36 mouse cellular contexts compared by ENCODE assay signal in the genomic region with DNA sequence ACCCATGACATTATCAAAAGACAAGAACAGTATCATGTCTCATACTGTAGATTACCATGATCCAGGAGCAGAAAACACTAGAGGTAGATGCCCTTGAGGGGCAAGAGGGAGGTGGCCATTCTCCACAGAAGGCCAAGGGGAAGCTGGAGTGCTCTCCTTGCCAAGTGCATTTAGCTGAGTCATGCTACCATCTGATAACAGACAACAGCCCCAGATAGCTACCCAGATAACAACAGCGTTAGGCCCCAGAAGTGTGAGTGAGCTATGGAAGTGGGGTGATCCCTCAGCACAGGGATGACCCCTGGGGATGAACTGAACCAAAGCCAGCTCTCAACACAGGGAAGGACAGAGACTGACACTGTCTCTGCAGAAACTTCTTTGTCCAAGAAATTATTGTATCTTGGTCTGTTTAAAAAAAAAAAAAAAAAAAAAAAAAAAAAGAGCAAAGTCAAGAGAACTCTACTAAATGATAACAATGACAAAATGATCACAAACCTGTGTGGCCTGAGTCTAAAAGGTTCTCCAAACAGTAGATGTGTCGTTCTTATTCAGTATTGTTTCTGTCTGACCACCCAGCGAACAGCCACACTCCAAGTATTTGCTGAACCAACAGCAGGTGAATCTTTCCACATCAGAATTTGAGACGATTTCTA. TPM values are rescaled to one million over a fixed set of nuclear protein-coding genes. Genes with fewer than 3 reads are reported as not detected.
DNase-seq lines count a peak whose midpoint lies in the region; ATAC-seq lines count a peak whose summit lies in the region.
"Had no signal": no experiment of that assay in that cellular context is flagged by ENCODE, and none has a peak within 500 bp of the region (broad histone marks: within the 10 kb centered on the region; RNA-seq: fewer than 3 reads in every experiment).

No protein-coding gene starts in this region.

- no peak overlapping the region for H3K4me3 ChIP-seq in hindbrain, embryonic 11.5 days (ENCODE audit: low read depth, low read length)
- H3K4me3 ChIP-seq: heart, embryonic 13.5 days; hindbrain, embryonic 10.5 days; megakaryocyte, embryonic 14.5 days; midbrain, embryonic 12.5 days had no signal

- no peaks in the 10 kb centered on the region for H3K9me3 ChIP-seq in hindbrain, embryonic 11.5 days (ENCODE audit: control insufficient read depth, low read length)
- H3K9me3 ChIP-seq: heart, embryonic 13.5 days; hindbrain, embryonic 10.5 days; megakaryocyte, embryonic 14.5 days; midbrain, embryonic 12.5 days had no signal

- WGBS in hindbrain, embryonic 11.5 days, result 86% methylated on average over 4 of the region's 4 CpGs

- peak; percentile 37 to 71; a peak in 3 of 4 replicates for ATAC-seq in hematopoietic stem cell, adult 5-6 weeks (replicated peaks in 1 of 2; ENCODE audit: insufficient read depth in 1 of 2, low FRiP score in 2 of 2, low TSS enrichment in 1 of 2, low read depth in 1 of 2, poor library complexity in 2 of 2, severe bottlenecking in 2 of 2)
- no peak for ATAC-seq in hindbrain, embryonic 11.5 days (ENCODE audit: low FRiP score)
- ATAC-seq: forebrain, embryonic 14.5 days; hindbrain, embryonic 16.5 days had no signal

- peak; percentile 18 for DNase-seq in 3T3-L1 (ENCODE audit: low read depth, low spot score)
- DNase-seq in 416B (ENCODE audit: low read depth), result peak; percentile 54
- peak; percentile 27 for DNase-seq in adrenal gland, postnatal 10 days
- DNase-seq in layer of hippocampus, postnatal 14 days (ENCODE audit: low spot score in 2 of 2), result no peak
- no peak for DNase-seq in hindbrain, embryonic 11.5 days (ENCODE audit: low spot score)
- DNase-seq in gastrocnemius, adult 8-10 months (ENCODE audit: low spot score in 2 of 2), result no peak
- DNase-seq in cerebellum, adult 9-10 months, result no peak
- DNase-seq: cerebellum, adult 18-20 months; cerebellum, postnatal 14 days; heart, postnatal 10 days; kidney, adult 18-20 months; liver; lung, adult 2 months; lung, postnatal 14 days; right cerebral cortex, adult 18-20 months; spleen, adult 18-20 months; thymus, postnatal 14 days had no signal

- H3K27ac ChIP-seq in hindbrain, embryonic 11.5 days (ENCODE audit: low read depth, low read length), result no peak overlapping the region
- H3K27ac ChIP-seq: heart, embryonic 13.5 days; hindbrain, embryonic 10.5 days; liver, embryonic 14.5 days; midbrain, embryonic 12.5 days had no signal

- H3K4me1 ChIP-seq in hindbrain, embryonic 11.5 days (replicated peaks; ENCODE audit: control insufficient read depth, insufficient read depth, low read length), result no peaks in the 10 kb centered on the region
- H3K4me1 ChIP-seq: heart, embryonic 13.5 days; hindbrain, embryonic 10.5 days; megakaryocyte, embryonic 14.5 days; midbrain, embryonic 12.5 days had no signal

- no peak overlapping the region for H3K9ac ChIP-seq in hindbrain, embryonic 11.5 days (ENCODE audit: low read depth, low read length)
- H3K9ac ChIP-seq: heart, embryonic 13.5 days; liver, embryonic 14.5 days; midbrain, embryonic 12.5 days had no signal

- H3K4me2 ChIP-seq in hindbrain, embryonic 11.5 days (replicated peaks; ENCODE audit: low read depth, low read length), result no peak overlapping the region
- H3K4me2 ChIP-seq: heart, embryonic 13.5 days; midbrain, embryonic 12.5 days had no signal

- H3K27me3 ChIP-seq in hindbrain, embryonic 11.5 days (ENCODE audit: control insufficient read depth, insufficient read depth, low read length), result no peaks in the 10 kb centered on the region
- H3K27me3 ChIP-seq: midbrain, embryonic 12.5 days had no signal

- no peaks in the 10 kb centered on the region for H3K36me3 ChIP-seq in hindbrain, embryonic 11.5 days (ENCODE audit: control insufficient read depth, insufficient read depth, low read length)
- H3K36me3 ChIP-seq: heart, embryonic 13.5 days; hindbrain, embryonic 10.5 days; midbrain, embryonic 12.5 days had no signal

RNA-seq across cellular contexts. Expression of a gene that starts 0.9 kb away (rescaled TPM):
- under 1 TPM; 0.18 to 0.33 TPM for total RNA-seq in adrenal gland, postnatal 10 days (2021)
- total RNA-seq in hematopoietic stem cell, adult 5-6 weeks (2017), result 0.35 TPM in 1 of 2 replicates, not detected in the other
- under 1 TPM in 1 of 2 experiments, not detected in 1; 0.14 TPM for total RNA-seq in layer of hippocampus, postnatal 14 days (2021)
- polyA plus RNA-seq in hindbrain, embryonic 11.5 days (2014; fragmentation: Nextera tagmentation; extraction: Ambion mirVana), result 0.62 and 0.77 TPM in 2 replicates
- not detected for total RNA-seq in gastrocnemius, adult 8-10 months (2022)
- total RNA-seq: gastrocnemius, adult 18-20 months; heart, adult 8-10 months; heart, postnatal 10 days; left cerebral cortex, postnatal 14 days had no signal
- polyA plus RNA-seq: embryonic facial prominence, embryonic 11.5 days had no signal

RNA-seq across cellular contexts. Expression of a gene that starts 12.6 kb away (rescaled TPM):
- 1 to 10 TPM; 2.3 to 2.8 TPM for total RNA-seq in adrenal gland, postnatal 10 days (2021)
- 3.1 and 5.3 TPM in 2 replicates for total RNA-seq in hematopoietic stem cell, adult 5-6 weeks (2017)
- under 1 TPM; 0.12 to 0.23 TPM for total RNA-seq in layer of hippocampus, postnatal 14 days (2021)
- polyA plus RNA-seq in hindbrain, embryonic 11.5 days (2014; fragmentation: Nextera tagmentation; extraction: Ambion mirVana), result 1.5 and 2.4 TPM in 2 replicates
- under 1 TPM; 0.11 to 0.29 (median 0.18) TPM for total RNA-seq in gastrocnemius, adult 8-10 months (2022)

RNA-seq across cellular contexts. Expression of a gene that starts 31.2 kb away (rescaled TPM):
- total RNA-seq in adrenal gland, postnatal 10 days (2021), result not detected
- total RNA-seq in hematopoietic stem cell, adult 5-6 weeks (2017), result 4.6 TPM in 1 of 2 replicates, not detected in the other
- total RNA-seq in layer of hippocampus, postnatal 14 days (2021), result 1 to 10 TPM in 1 of 2 experiments, not detected in 1; 1.2 TPM
- polyA plus RNA-seq in hindbrain, embryonic 11.5 days (2014; fragmentation: Nextera tagmentation; extraction: Ambion mirVana), result 5.5 and 5.9 TPM in 2 replicates
- not detected for total RNA-seq in gastrocnemius, adult 8-10 months (2022)
- total RNA-seq: gastrocnemius, adult 18-20 months; gastrocnemius, postnatal 4 days; heart, adult 8-10 months; heart, postnatal 10 days had no signal
- polyA plus RNA-seq: heart, embryonic 13.5 days; intestine, embryonic 14.5 days; kidney, embryonic 16.5 days; large intestine, adult 2 months; limb, embryonic 11.5 days; liver, embryonic 14.5 days; stomach, embryonic 16.5 days; urinary bladder, adult 2 months had no signal

RNA-seq across cellular contexts. Expression of a gene that starts 44.8 kb away (rescaled TPM):
- 10 to 100 TPM; 19.9 to 23.3 TPM for total RNA-seq in adrenal gland, postnatal 10 days (2021)
- 63.4 and 89.8 TPM in 2 replicates for total RNA-seq in hematopoietic stem cell, adult 5-6 weeks (2017)
- total RNA-seq in layer of hippocampus, postnatal 14 days (2021), result 10 to 100 TPM in 1 of 2 experiments, 1 to 10 TPM in 1; 8.8 to 13.4 TPM
- 34.4 and 35.7 TPM in 2 replicates for polyA plus RNA-seq in hindbrain, embryonic 11.5 days (2014; fragmentation: Nextera tagmentation; extraction: Ambion mirVana)
- 10 to 100 TPM; 10.8 to 13.5 (median 11.0) TPM for total RNA-seq in gastrocnemius, adult 8-10 months (2022)

RNA-seq across cellular contexts. Expression of a gene that starts 45.0 kb away (rescaled TPM):
- 10 to 100 TPM; 12.3 to 17.2 TPM for total RNA-seq in adrenal gland, postnatal 10 days (2021)
- 46.8 and 71.5 TPM in 2 replicates for total RNA-seq in hematopoietic stem cell, adult 5-6 weeks (2017)
- total RNA-seq in layer of hippocampus, postnatal 14 days (2021), result 10 to 100 TPM; 17.3 to 18.0 TPM
- polyA plus RNA-seq in hindbrain, embryonic 11.5 days (2014; fragmentation: Nextera tagmentation; extraction: Ambion mirVana), result 56.1 and 59.2 TPM in 2 replicates
- total RNA-seq in gastrocnemius, adult 8-10 months (2022), result 1 to 10 TPM; 6.0 to 7.7 (median 7.5) TPM

Comparison
In these comparisons a context has a peak if more than half of its experiments do, and no peak if none do; other contexts are left out.
1. DNase-seq: peak in 3T3-L1 (single experiment), 416B (single experiment) and adrenal gland, postnatal 10 days (single experiment); none in layer of hippocampus, postnatal 14 days (0 of 2), hindbrain, embryonic 11.5 days (single experiment), gastrocnemius, adult 8-10 months (0 of 2) and cerebellum, adult 9-10 months (single experiment).